Mouse (Mus musculus) G1E (cell line): ENCODE results near the gene Gm16503.

Experiments used
- CTCF ChIP-seq: IDR thresholded peaks from 2 replicates; pipeline ENCODE4 v1.5.1; 2012; ENCODE audit warnings: low read depth, low read length, inconsistent platforms, mixed read lengths
- GATA1 ChIP-seq: IDR thresholded peaks from 2 replicates; pipeline ENCODE4 v1.6.1; 2012; ENCODE audit warnings: borderline replicate concordance, low read length, inconsistent platforms, mixed read lengths

GRCm38 (mm10) chr4:147520100-147520499, 19.9 kb upstream of the Gm16503 start:
- no peak for TF ChIP-seq CTCF
- no peak for TF ChIP-seq GATA1
